Mouse (Mus musculus): ENCODE results near the gene Wdr73.
"Not testable (repeated sequence)": the region's sequence is repeated elsewhere in the genome, so short reads cannot be mapped to it uniquely, and the experiment has no call there.

DNA sequence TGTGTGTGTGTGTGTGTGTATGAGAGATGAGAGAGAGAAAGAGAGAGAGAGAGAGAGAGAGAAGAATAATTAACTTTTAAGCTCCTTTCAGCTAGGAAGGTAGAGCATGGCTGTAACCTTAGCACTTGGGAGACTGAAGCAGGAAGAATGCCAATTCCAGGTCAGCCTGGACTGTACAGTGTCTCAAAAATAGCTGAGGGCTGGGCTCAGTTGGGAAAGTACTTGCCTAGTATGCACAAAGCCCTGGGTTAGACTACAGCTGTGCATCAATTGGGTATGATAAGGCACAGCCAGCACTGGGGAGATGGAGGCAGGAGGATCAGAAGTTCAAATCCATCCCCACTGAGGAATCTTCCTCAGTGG, 36.2 kb upstream of the Wdr73 start:
- TF ChIP-seq MAZ (IDR thresholded peaks at IDR 0.05; ENCODE audit: low read depth, low read length); MAX (IDR thresholded peaks at IDR 0.05; ENCODE audit: low read length); ETS1 (conservative IDR thresholded peaks at IDR 0.05; ENCODE audit: low read depth, low read length): not testable (repeated sequence)

Data from CH12.LX (cell line).